Mouse (Mus musculus) gastrocnemius, adult 8-10 months (tissue): Measurements from ENCODE around the gene Vmn1r221. TPM values are rescaled to one million over a fixed set of nuclear protein-coding genes. Genes with fewer than 3 reads are reported as not detected.
"Not testable (repeated sequence)": the region's sequence is repeated elsewhere in the genome, so short reads cannot be mapped to it uniquely, and the experiment has no call there.

ENCODE experiments used
- DNase-seq, 2 experiments: peaks; one replicate each; pipeline ENCODE4 v3.0.0; 2022; ENCODE audit warnings: low spot score in 2 of 2
- total RNA-seq, 4 experiments: library from RNA; stranded (reverse); gene quantifications; 2 replicates each; pipeline ENCODE4 v1.2.4; 2022

The Vmn1r221 gene
- total RNA-seq, result not detected

DNA sequence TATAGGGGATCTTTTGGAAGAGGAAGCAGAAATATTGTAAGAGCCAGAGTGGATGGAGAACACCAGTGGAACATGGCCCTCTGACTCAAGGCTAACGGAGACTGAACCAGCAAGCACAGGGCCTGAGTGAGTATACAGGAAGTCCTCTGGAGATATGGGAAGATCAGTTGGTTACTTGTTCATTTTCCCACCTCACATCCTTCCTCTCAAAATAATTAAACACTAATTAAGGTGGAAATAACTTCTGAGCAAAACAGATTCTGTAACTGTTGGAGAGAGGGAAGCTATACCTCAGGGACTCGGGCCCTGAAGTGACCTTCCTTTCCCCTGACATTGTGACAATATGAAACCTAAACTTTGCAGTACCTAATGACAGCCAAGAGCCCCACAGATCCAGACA is at the start of gene Vmn1r221:
Gene Vmn1r221, plus strand, starts transcription at position 301 of the 400 bp plus-strand sequence.
- not testable (repeated sequence) for DNase-seq

- not testable (repeated sequence) for DNase-seq
These were observed 47.5 kb upstream of the Vmn1r221 start for GRCm38 (mm10) chr13:23166471-23166870.

DNA sequence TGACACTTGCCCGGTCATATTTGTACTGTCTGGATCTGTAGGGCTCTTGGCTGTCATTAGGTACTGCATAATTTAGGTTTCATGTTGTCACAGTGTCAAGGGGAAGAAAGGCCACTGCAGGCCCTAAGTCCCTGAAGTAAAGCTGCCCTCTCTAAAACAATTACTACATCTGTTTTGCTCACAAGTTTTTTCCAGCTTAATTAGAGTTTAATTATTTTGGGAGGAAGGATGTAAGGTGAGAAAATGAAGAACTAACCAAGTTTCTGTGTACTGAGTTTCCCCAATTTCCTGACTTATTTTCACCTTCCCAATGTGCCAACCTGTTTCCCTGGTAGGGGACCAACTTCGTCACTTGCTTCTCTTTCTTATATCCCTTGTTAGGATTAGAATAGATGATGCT is 26.1 kb upstream of the Vmn1r221 start, which contains the start of gene Vmn1r220:
Gene Vmn1r220, minus strand, starts transcription at position 101 of the 400 bp plus-strand sequence.
- no peak for DNase-seq

DNA sequence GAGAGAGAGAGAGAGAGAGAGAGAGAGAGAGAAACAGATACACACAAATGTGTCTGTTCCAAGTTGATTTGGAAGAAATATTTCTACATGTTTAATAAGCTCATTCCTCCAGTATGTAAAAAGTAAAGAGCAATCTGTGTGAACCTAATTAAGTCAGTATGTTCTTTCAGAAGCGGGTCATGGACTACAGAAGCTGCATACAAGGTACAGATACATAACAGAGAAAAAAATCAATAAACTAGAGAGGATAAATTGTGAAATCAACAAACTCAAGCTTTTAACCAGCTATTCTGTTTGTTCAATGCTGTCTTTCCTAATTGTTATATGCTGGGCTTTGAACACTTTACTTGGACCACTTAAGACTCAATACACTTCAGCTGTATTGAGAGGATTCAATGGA is 10.0 kb upstream of the Vmn1r221 start:
- not testable (repeated sequence) for DNase-seq

DNA sequence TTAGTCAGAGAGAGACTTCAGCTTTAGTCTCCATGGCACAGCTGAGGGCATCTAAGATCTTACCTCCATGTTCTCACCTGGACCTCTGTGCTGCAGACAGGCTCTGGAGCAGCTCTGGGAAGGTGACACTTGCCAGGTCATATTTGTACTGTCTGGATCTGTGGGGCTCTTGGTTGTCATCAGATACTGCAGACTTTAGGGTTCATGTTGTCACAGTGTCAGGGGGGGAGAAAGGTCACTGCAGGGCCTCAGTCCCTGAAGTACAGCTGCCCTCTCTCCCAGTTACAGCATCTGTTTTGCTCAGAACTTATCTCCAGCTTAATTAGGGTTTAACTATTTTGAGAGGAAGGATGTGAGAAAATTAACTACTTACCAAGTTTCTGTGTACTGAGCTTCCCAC is 21.9 kb downstream of the Vmn1r221 start, which contains the start of gene Vmn1r222:
Gene Vmn1r222, minus strand, starts transcription at position 101 of the 400 bp plus-strand sequence.
- not testable (repeated sequence) for DNase-seq

- DNase-seq, result not testable (repeated sequence)
These were observed 32.9 kb downstream of the Vmn1r221 start, which contains the start of gene Vmn1r223 for GRCm38 (mm10) chr13:23246834-23247233. TSS of gene Vmn1r223 (plus strand) at chr13:23247134.

DNA sequence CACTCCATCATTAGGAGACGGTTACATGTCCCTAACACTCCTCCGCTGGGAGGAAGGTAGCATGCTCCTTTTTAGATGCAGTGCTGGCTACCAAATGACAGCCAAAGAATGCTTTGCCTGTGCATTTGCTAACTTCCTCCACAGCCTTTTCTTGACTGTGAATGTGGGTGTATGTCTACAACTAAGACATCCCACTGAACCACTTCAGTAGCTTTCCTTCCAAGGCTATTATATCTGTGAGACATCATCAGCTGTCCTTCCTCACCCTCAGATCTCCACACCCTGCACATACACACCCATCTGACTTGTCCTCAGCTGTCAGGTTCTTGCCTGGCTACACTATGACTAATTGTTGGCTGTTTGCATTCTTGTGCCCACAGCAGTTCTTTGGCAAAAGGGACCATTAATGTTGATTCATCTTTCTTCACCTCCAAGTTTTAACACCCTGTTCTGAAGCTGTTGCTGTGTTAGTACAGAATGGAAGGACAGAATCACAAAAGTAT is 44.7 kb downstream of the Vmn1r221 start:
- DNase-seq, result no peak

DNA sequence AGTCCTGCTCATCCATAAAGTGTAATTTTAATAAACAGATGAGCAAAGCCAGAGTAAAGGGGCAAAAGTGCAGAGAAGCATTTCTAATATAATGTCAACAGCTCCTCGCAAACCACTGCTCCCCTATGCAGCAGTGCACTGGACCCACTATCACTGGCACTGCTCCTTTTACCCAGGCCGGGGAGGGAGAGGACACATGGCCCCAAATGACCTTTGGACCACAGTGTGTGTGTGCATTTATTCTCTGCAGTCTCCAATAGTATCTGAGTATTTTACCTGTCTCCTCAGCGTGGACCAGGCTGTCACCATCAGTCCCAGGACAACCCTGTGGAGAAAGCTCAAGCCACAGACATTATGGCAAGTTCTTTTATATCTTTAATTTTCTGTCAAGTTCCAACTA is 54.7 kb downstream of the Vmn1r221 start:
- DNase-seq, result not testable (repeated sequence)

DNA sequence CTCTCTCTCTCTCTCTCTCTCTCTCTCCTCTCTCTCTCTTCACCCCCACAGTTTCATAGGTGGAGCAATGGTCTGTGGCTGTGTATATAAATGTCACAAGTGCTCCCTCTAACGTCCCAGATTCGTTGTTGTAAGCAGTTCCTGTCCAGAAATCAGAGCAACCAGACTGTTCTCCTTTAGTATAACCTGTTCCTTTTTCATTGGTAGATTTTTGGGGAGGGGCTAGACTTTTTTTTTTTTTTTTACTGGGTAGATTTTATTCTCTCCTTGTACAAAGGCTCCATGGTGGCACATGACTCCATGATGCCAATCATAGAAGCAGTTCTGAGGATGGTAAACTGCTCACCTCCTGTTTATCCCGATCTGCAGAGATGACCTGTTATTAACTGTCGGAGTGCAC is 55.2 kb downstream of the Vmn1r221 start:
- not testable (repeated sequence) for DNase-seq

DNA sequence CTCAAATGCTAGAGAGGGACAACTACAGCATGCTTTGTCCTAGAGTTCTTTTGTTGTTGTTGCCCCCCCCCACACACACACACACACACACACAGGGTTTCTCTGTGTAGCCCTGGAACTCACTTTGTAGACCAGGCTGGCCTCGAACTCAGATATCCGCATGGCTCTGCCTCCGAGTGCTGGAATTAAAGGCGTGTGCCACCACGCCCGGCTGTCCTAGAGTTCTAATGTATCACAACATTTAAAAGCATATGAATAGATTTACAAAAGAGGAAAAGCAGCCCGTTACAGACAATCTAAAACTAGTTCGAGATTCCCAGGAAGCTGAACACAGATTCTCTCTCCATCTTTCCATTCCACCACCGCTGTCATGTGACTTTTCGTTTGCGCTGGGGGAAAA is 55.8 kb downstream of the Vmn1r221 start:
- no peak for DNase-seq

DNA sequence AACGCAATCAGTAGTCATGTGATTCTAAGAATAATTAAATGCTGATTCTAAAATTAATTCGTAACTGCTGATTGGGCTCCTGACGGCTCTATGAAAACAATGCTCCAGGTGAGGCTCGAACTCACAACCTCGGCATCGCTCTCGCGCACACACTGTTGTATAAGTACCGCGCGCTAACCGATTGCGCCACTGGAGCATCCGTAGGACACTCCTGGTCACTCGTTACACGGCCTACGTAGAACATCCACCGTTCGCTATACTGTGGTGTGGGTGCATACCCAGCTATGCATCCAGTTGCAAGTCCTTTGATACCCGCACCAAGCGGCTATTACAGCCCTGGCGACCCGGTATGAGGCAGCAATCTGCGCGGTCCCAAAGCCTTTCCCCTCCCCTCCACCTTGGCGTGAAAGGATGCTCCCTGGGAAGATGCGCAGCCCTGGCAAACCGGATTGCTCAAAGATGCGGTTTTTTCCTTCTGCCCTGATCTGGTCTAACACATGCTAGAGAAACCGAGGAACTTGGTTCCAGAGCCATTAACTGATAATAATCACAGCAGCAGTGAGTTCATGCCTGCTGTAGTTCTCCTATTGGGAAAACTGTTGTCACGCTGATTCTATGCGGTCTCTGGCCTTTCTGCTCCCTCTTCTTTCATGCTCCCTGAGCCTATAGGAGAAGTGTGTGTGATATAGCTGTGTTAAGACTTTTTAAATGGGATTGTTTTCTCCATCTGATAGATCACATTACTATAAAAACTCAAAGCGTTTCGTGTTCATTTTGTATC is 56.6 kb downstream of the Vmn1r221 start:
- DNase-seq, result no peak

Other genes with a start within 250 kb of the Vmn1r221 start
- not detected for gene Vmn1r213, start 206.5 kb upstream of the Vmn1r221 start, total RNA-seq
- not detected for gene Vmn1r214, start 183.7 kb upstream of the Vmn1r221 start, total RNA-seq
- not detected for gene Vmn1r215, start 146.1 kb upstream of the Vmn1r221 start, total RNA-seq
- gene Vmn1r217, start 95.9 kb upstream of the Vmn1r221 start, total RNA-seq, result not detected
- gene Vmn1r218, start 81.0 kb upstream of the Vmn1r221 start, total RNA-seq, result not detected
- gene Vmn1r219, start 54.8 kb upstream of the Vmn1r221 start, total RNA-seq, result not detected
- gene Vmn1r220, start 26.2 kb upstream of the Vmn1r221 start, total RNA-seq, result not detected
- not detected for gene Vmn1r222, start 21.8 kb downstream of the Vmn1r221 start, total RNA-seq
- not detected for gene Vmn1r223, start 33.0 kb downstream of the Vmn1r221 start, total RNA-seq
- gene Zfp322a, start 155.1 kb downstream of the Vmn1r221 start, total RNA-seq, result 10 to 100 TPM in 1 of 4 experiments, 1 to 10 TPM in 3; 7.2 to 11.7 (median 8.3) TPM
- gene Abt1, start 209.7 kb downstream of the Vmn1r221 start, total RNA-seq, result 1 to 10 TPM; 3.2 to 4.8 (median 4.0) TPM